Mouse (Mus musculus) stomach, embryonic 14.5 days (tissue): Measurements from ENCODE around the gene Suclg2. TPM values are rescaled to one million over a fixed set of nuclear protein-coding genes. Genes with fewer than 3 reads are reported as not detected.

ENCODE experiments used
- ATAC-seq: fragments of 200-750 bp; cut with Nextera tagmentation; 2 replicates; pipeline ENCODE4 v1.8.0; 2017; ENCODE audit warnings: low read depth, moderate TSS enrichment; ENCODE audit not compliant: insufficient number of reproducible peaks, insufficient read depth, low FRiP score
- H3K27ac ChIP-seq: fragments of 300-500 bp; sonication (generic); 2 replicates; pipeline ENCODE4 v1.5.1; 2014; ENCODE audit warnings: mild to moderate bottlenecking, low read length, moderate library complexity, mixed read lengths
- H3K27me3 ChIP-seq: fragments of 300-500 bp; sonication (generic); 2 replicates; pipeline ENCODE4 v1.6.1; 2014; ENCODE audit warnings: low read length, control low read depth, mixed read lengths; ENCODE audit not compliant: control insufficient read depth, insufficient read depth
- H3K36me3 ChIP-seq: fragments of 300-500 bp; sonication (generic); 2 replicates; pipeline ENCODE4 v1.6.1; 2014; ENCODE audit warnings: mild to moderate bottlenecking, control low read depth, low read length, moderate library complexity, mixed read lengths; ENCODE audit not compliant: control insufficient read depth, insufficient read depth
- H3K4me1 ChIP-seq: fragments of 300-500 bp; sonication (generic); 2 replicates; pipeline ENCODE4 v1.6.1; 2014; ENCODE audit warnings: low read length, control low read depth, mixed read lengths; ENCODE audit not compliant: control insufficient read depth, insufficient read depth
- H3K4me2 ChIP-seq: fragments of 300-500 bp; sonication (generic); replicated peaks from 2 replicates; pipeline ENCODE4 v1.6.1; 2014; ENCODE audit warnings: low read depth, low read length, control low read depth
- H3K4me3 ChIP-seq: fragments of 300-500 bp; sonication (generic); 2 replicates; pipeline ENCODE4 v1.5.1; 2014; ENCODE audit warnings: low read depth, low read length, control low read depth
- H3K9ac ChIP-seq: fragments of 300-500 bp; sonication (generic); replicated peaks from 2 replicates; pipeline ENCODE4 v1.6.1; 2014; ENCODE audit warnings: low read depth, mild to moderate bottlenecking, control low read depth, low read length, moderate library complexity, mixed read lengths
- H3K9me3 ChIP-seq: fragments of 300-500 bp; sonication (generic); 2 replicates; pipeline ENCODE4 v1.6.1; 2016; ENCODE audit warnings: low read depth, low read length, control low read depth; ENCODE audit not compliant: control insufficient read depth
- WGBS: fragments of 180-500 bp; shearing (Covaris S2); extraction: QIAGEN DNeasy Blood & Tissue Kit; methylation state at CpG from one replicate; pipeline ENCODE4 v1.1.7; 2014; 5-methylcytosine and 5-hydroxymethylcytosine counted together
- polyA plus RNA-seq: library from polyadenylated mRNA; unstranded; fragments of >200 nt; fragmentation: Nextera tagmentation; extraction: Ambion mirVana; gene quantifications from 2 replicates; pipeline ENCODE4 v1.2.1, GENCODE M21; 2014

Gene Suclg2
- 92.4 and 94.8 TPM in 2 replicates for polyA plus RNA-seq

DNA sequence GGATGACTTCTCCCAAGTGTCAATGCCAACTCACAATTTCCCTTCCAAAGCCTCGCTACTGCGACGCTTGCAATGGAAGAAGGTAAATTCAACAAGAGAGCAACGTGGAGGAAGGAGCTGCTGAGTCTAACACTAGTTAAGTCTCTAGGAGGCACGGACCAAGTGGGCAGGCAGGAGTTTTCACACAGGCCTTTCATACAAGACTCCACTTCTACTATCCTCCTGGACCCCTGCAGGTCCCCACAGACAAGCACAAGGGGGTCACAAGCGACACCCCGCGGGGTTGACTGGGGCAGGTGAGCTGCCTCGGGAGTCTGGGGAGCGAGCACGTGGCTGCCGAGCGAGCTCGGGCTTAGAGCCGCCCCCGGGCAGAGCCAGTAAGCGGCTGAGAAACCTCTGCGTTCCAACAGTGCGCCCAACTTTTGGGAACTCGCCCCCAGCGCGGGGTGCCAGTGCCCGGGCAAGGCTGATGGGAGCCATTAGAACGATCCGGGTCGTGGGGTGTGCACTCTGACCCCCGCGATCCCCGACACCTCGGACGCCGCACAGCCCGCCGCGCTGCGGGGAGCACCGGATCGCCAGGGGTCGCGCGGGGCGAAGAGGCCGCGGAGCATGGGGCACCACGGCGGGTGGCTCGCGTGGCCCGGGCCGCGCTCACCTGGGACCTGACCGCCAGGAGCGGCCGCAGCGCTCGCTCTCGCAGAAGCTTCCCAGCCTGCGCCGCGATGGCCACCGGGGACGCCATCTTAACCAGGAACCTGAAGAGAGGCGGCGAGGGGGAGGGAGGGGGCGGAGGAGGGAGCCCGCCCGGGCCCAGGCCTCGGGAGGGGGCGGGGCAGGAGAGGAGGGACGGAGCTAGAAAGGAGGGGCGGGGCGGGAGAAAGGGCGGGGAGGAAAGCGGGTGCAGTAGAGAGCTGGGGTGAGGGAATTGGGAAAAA, at the start of gene Suclg2:
Suclg2 (minus strand) TSS at position 770 of the 938 bp plus-strand sequence.
- ATAC-seq, result peak; percentile 92
- Histone ChIP-seq H3K9ac (peak within 1 kb of the TSS; percentile 74), H3K4me3 (peak within 1 kb of the TSS; percentile 62), H3K4me2 (peak within 1 kb of the TSS; percentile 93), H3K36me3 (no peaks in the 10 kb centered on the region), H3K9me3 (no peaks in the 10 kb centered on the region), H3K27ac (peak within 1 kb of the TSS; percentile 68), H3K27me3 (no peaks in the 10 kb centered on the region), H3K4me1 (no peaks in the 10 kb centered on the region; the same call in 1 of the 2 replicates)
- WGBS, result under 1% methylated on average over 67 of the region's 74 CpGs

DNA sequence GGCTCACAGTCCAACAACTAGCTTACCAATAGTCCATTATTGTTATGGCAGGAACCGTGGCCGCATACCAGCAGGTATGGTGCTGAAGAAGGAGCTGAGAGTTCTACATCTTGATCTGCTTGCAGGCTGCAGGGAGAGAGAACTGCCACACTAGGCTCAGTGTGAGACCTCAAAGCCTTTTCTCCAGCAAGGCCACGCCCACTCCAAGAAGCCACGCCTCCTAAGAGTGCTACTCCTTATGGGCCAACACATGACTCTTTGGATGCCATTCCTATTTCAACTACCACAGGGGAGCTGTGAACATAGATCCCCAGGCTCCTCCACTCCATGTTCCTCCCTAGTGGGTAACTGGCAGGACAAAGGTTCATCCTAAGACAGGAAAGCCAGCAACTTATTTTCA, 48.0 kb upstream of the Suclg2 start:
- Histone ChIP-seq H3K4me2 (no peak overlapping the region), H3K36me3 (no peaks in the 10 kb centered on the region), H3K27ac (no peak overlapping the region), H3K9me3 (no peaks in the 10 kb centered on the region), H3K27me3 (no peaks in the 10 kb centered on the region), H3K4me1 (no peaks in the 10 kb centered on the region), H3K4me3 (no peak overlapping the region), H3K9ac (no peak overlapping the region)
- no peak for ATAC-seq
- 68% methylated on average over 4 of the region's 4 CpGs for WGBS

DNA sequence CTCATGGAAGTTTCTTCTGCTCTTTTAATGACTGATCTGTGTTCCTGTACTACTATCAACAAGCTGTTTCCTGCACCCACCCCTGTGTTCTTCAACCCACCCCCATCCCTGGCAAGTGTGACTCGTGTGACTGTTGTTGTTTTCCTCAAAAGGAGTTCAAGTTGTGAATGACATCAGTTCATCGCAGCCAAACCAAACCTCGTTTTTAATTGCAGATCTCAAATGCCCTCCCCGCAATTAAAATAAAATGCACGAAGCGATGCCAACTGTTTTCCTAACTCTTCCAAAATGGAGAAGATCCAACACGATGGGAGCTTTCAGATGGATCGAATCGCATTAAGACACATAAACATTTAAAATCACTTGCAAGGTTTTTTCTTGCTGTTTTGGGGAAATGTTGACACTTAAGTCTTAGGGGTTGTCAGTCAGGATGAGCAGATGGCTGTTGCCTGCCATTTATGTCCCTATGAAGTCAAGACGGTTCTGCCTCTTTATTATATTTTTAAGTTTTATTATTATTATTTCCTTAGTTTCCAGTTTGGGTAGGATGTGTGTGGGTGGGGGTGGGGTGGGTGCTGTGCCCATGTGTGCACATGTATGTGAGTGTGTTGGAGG, 41.1 kb upstream of the Suclg2 start:
- no peak overlapping the region for H3K27ac ChIP-seq
- H3K4me1 ChIP-seq, result no peaks in the 10 kb centered on the region
- no peak overlapping the region for H3K9ac ChIP-seq
- no peak overlapping the region for H3K4me3 ChIP-seq
- ATAC-seq, result no peak
- no peaks in the 10 kb centered on the region for H3K9me3 ChIP-seq
- H3K36me3 ChIP-seq, result no peaks in the 10 kb centered on the region
- 83% methylated on average over 10 of the region's 10 CpGs for WGBS
- H3K4me2 ChIP-seq, result no peak overlapping the region
- no peaks in the 10 kb centered on the region for H3K27me3 ChIP-seq

DNA sequence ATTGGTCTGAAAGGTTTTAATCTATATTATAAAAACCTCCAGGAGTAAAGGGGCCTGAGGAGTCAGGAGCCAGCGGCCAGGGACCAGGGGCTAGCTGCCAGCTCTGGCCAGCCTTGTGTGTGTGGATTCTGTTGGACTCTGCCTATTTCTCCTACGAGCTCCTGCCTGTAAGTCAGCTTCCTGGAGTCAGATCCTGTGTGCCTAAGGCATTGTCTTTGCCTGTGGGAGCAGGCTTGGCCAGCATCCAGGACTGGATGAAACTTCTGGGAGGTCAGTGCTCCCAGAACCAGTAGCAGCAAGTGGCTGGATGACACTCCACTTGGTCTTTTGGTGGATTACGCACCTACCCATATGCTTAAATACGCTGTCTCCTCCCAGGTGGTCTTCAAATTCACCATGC, 23.8 kb upstream of the Suclg2 start:
- Histone ChIP-seq H3K9ac (no peak overlapping the region), H3K9me3 (no peaks in the 10 kb centered on the region), H3K27me3 (no peaks in the 10 kb centered on the region), H3K4me3 (no peak overlapping the region), H3K4me2 (no peak overlapping the region), H3K36me3 (no peaks in the 10 kb centered on the region), H3K4me1 (no peaks in the 10 kb centered on the region), H3K27ac (no peak overlapping the region)
- 82% methylated on average over 4 of the region's 4 CpGs for WGBS
- ATAC-seq, result no peak

DNA sequence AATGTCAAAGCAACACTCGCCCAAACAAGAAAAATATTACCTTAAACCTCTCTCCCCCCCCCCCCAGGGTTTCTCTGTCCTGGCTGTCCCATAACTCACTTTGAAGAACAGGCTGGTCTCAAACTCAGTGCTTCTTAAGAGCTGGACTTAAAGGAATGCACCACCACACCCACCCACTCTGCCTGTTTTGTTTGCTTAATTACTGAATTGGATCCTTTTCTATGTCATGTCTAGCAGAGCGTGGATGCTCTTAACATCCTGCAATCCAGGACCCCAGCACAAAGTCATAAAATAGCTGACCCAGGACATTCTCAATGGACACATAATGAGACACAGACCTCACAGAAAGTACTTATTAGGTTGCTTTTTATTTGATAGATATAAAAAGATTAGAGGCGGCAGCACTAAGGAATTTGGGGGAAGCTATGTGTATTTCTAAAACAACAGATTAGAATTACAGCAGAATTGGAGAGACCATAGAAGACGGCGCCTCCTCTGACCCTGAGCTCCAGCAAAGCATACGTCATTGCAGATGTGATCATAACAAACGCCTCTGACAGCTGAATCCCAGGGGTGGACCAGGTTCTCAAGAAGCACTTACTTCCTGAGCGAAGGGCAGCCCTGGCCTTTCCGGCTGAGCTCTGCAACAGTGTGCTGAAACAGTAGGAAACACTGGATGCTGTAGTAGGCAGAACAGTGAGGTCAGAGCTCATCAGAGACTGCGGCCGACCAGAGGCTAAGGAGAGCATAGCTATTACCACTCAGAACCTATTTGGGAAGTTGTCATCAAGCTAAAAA, 13.2 kb upstream of the Suclg2 start:
- Histone ChIP-seq H3K9me3 (no peaks in the 10 kb centered on the region), H3K4me2 (no peak overlapping the region), H3K4me3 (no peak overlapping the region), H3K27me3 (no peaks in the 10 kb centered on the region), H3K36me3 (no peaks in the 10 kb centered on the region), H3K27ac (no peak overlapping the region), H3K9ac (no peak overlapping the region), H3K4me1 (0 out of 2 replicates have a peak, but pooled peaks cover 5% of the 10 kb centered on the region)
- WGBS, result 40% methylated on average over 11 of the region's 11 CpGs
- ATAC-seq, result no peak

DNA sequence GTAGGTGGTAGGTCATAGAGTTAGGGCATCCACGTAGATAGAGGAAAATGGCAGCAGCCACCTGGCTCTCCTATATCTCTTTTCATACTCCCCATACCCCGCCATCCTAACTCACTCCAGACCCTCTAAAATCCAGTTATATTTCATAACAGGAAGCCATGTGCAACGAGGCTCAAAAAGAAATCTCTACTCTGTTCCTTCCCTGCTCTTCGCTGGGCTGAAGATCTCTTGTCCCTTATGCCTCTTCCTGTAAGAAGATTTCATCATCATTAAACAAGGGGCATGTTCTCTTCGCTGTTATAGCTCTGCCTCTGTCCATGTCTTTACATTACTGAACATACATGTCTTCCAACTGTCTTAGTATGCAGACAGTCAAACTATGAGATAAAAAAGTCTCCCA, 10.8 kb upstream of the Suclg2 start:
- H3K4me2 ChIP-seq, result no peak overlapping the region
- H3K36me3 ChIP-seq, result no peaks in the 10 kb centered on the region
- H3K27me3 ChIP-seq, result no peaks in the 10 kb centered on the region
- no peak overlapping the region for H3K4me3 ChIP-seq
- 81% methylated on average over 5 of the region's 5 CpGs for WGBS
- ATAC-seq, result no peak
- no peak overlapping the region for H3K27ac ChIP-seq
- 0 out of 2 replicates have a peak, but pooled peaks cover 5% of the 10 kb centered on the region for H3K4me1 ChIP-seq
- H3K9me3 ChIP-seq, result no peaks in the 10 kb centered on the region
- H3K9ac ChIP-seq, result no peak overlapping the region

DNA sequence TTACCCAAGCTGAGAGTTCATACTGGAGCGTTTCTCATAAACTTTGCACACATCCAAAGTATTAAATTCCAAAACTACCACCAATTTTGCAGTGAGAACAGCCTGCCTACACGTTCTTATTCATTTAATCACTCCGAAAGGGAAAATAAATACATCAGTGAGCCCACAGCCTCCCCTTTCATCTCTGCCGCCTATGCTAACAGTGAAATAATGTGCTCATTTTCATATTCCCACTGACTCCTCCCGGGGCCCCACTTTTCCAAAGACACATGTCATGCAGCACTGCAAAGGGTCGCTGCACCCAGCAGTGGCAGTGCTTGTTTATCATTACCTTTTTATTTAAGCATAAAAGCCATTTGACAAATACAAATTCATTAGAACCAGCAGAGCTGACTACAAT, 6.7 kb upstream of the Suclg2 start:
- no peak overlapping the region for H3K4me3 ChIP-seq
- no peaks in the 10 kb centered on the region for H3K27me3 ChIP-seq
- no peak overlapping the region for H3K4me2 ChIP-seq
- ATAC-seq, result no peak
- H3K36me3 ChIP-seq, result no peaks in the 10 kb centered on the region
- H3K27ac ChIP-seq, result no peak overlapping the region
- no peak overlapping the region for H3K9ac ChIP-seq
- no peaks in the 10 kb centered on the region for H3K4me1 ChIP-seq
- H3K9me3 ChIP-seq, result no peaks in the 10 kb centered on the region
- 51% methylated on average over 6 of the region's 6 CpGs for WGBS

DNA sequence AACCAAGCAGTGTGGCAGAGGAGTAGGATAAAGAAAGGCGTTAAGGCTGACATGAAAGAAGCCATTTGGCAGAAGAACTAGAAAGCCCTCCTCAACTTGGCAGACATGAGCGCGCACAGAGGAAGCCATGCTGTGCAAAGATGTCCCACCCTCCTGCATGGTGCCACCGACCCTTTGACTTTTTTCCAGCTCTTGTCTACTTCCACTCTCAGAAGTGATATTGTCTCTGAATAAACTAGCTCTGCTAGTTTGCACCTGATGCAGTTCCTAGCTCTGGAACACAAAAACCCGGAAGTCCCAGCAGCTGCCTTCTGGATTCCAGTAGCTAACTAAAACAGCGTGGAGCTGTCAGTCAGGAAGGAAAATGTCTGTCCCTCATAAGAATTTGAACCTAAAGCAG, 4.8 kb upstream of the Suclg2 start:
- Histone ChIP-seq H3K9me3 (no peaks in the 10 kb centered on the region), H3K27me3 (no peaks in the 10 kb centered on the region), H3K4me1 (no peaks in the 10 kb centered on the region), H3K27ac (no peak overlapping the region), H3K36me3 (no peaks in the 10 kb centered on the region), H3K4me2 (no peak overlapping the region), H3K9ac (no peak overlapping the region), H3K4me3 (no peak overlapping the region)
- 83% methylated on average over 6 of the region's 6 CpGs for WGBS
- no peak for ATAC-seq
